Mouse (Mus musculus): ENCODE results near the gene Wdfy2.

DNA sequence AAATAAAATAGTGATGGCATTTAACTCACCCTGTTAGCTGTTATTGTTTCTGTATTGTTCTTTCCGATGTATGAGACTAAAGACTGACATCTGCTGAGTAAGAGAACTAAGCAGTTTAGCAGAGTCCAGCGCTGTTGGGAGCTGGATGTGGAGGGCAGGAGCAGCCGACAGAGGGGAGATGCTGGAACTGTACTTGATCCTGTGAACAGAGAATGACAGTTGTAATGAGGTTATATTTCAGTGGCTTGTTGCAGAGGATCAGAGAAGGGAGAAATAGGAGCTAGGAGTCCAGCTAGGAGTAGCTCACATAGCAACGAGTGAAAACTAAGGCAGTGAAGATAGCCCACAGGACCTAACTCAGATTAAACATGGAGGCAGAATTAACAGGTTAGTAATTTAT lies 36.3 kb downstream of the Wdfy2 start:
- TF ChIP-seq CTCF (IDR thresholded peaks at IDR 0.05; ENCODE audit: low read depth, low read length) (no peak), POLR2A (IDR thresholded peaks at IDR 0.05; ENCODE audit: extremely low read depth, insufficient read depth, low read length) (no peak)

Data from liver, adult 2 months (tissue).